Mouse (Mus musculus) gastrocnemius, adult 18-20 months (tissue): ENCODE results near the gene Isl1. TPM values are rescaled to one million over a fixed set of nuclear protein-coding genes. Genes with fewer than 3 reads are reported as not detected.
A peak's percentile ranks its signal among the peaks of the same experiment; 100 is the strongest.

Experiments used
- DNase-seq: peaks from one replicate; pipeline ENCODE4 v3.0.0; 2021; ENCODE audit warnings: low spot score
- long read RNA-seq, 2 experiments: library from polyadenylated mRNA; stranded (forward); transcript quantifications; one replicate each; pipeline ENCODE4 v2.0.0; 2021
- total RNA-seq, 2 experiments: library from RNA; stranded (reverse); gene quantifications; 2 replicates each; pipeline ENCODE4 v1.2.3; 2021

Isl1 gene
- total RNA-seq: under 1 TPM; 0.17 to 0.32 TPM
- long read RNA-seq, experiment 1: 0 reads
- long read RNA-seq, experiment 2: 0 reads

DNA sequence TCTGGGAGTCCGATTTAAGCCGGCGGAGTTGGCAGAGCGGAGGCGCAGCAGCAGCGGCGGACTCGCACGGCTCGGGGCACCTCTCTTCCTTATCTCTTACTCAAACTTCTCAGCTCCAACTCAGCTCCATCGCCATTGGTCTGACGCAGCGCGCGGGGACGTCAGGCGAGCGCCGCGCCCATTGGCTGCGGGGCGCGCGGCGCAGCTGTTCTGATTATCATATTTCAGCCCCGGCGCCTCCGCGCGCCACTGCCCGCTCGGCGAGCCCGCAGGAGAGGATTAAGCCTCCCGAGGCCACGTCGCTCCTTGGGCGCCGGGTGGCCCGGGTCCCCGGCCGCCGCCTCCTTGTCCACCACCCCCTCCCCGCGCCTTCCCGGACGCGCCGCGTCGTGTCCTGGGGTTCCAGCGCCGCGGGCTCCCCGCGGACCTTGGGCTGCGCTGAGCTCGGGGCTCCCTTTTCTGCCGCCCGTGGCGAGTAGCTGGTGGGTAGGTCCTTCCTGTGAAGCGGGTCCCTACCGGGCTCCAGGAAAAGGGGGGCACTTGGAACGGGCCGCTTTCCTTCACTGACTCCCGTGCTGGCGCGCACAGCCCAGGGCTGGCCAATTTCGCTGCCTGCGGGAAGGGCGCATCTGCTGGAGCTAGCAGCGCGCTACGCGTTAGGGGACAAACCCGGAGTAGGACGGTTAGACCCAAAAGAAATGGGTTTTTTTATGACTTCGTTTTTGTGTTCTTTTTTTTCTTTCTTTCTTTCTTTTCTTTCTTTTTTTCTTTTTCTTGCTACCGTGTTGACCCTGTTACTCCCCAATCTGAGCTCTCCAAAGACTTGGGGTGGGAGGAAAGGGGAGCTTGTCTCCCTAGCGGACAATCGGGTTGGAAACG lies at the start of gene Isl1:
TSS of gene Isl1 (minus strand) at position 106 of the 879 bp plus-strand sequence.
- DNase-seq: peak; percentile 32

DNA sequence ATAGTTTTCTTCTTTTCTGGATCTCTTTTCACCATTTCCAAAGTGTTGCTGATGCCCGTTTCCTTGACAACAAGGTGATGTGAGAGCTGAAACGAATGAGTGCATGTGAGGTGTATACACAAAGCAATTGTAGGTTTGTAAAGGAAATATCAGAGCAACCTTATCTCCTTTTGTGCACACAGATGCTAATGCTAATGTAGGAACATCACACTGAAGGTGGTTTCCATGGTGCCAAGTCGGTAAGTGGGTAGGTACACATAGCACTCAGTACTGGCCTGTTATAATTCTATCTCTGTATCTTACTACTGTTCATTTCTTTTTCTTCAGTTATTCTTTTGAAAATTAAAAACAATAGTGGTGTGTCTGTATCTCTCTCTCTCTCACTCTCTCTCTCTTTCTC lies 26.3 kb upstream of the Isl1 start:
- no peak for DNase-seq

DNA sequence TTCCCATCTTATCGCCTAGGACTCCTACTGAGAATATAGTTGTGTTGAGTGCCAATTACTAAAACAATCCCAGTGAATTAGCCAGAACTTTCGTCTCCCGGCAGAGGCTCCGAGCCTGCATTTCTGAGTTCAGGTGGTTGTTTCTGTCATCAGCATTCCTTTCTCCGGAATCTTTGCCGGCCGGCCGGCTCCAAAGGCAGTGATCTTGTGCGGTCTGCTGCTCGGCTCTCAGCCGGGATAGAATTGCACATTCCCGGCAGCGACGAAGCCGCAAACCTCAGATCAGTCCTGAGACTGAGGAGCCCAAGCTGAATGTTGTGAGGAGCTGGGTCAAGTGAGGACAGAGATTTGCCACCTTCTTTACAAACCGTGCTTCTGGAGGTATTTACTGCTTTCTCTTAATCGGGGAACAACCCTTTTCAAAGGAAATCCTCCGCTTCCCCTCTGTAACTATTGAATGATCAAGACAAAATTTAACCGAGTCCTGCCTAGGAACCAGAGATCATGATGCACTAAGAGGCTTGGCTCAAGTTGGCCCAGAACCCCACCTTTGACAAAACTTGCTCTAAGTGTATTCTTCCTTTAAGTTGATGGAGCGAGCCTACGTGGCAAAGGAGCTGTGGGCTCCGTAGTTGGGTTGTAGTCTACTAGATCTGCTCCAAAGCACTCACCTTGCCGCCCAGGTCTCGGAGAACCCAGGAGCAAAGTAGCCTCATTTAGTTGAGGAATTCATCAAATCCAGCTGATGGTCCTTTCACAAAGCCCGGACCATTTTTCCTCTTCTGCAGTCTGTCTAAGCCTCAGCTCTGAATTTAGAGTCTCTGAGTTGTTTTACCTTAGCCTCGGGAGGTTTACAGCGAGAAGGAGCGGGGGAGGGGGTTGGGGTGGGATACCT lies 4.4 kb upstream of the Isl1 start:
- no peak for DNase-seq

DNA sequence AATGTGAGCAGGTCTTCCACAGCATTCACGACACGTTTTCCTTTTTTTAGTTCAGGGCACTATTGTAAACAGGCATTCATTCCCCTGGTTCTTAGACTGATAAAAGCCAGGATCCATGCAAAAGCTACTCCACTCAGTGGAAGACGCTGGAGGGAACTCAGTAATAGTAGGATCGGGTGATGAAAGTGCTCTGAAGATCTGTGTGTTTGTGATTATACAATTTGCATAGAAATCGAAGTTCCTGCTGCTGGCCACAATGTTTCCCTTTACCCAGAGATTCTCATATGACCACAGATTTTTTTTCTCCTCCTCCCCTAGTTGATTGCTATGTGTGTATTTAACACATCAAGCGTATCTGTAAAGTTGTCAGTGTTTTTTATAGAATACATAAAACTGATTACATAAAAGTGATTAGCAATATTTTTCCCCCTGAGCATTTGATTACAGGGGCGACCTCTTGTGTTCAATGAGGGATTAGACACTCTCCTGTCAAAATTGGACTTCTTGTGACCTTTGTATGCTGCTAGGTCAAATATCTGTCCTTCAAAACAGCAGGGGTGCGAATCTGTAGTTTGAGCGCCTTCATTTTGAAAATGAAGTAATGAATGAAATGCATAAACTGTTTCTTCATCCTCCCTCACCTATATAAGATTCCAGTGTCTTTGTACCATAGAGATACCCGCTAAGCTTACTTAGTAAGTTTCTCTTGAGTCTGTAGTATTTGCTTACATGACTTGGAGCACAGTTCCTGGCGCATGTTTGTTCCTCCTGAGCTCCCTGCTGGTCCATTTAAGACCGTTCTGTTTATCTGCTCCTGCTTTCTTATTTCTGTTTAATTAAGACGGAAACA lies 2.6 kb upstream of the Isl1 start:
- no peak for DNase-seq

DNA sequence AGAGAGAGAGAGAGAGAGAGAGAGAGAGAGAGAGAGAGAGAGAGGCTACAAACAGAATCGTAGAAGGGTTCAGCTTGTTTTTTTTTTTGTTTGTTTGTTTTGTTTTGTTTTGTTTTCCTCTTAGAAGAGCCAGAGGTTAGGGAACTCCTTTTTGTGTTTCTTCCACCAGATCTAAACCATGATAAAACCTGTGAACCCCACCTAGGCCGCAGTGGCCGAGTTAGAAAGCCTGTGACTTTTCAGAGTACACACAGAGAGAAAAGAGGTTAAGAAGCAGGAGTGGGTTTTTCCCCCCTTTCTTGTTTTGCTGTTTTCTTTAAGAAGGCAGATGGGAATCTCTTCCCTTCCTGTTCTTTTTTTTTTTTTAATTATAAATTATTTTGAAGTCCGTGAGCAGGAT lies 1.5 kb upstream of the Isl1 start:
- DNase-seq: no peak

DNA sequence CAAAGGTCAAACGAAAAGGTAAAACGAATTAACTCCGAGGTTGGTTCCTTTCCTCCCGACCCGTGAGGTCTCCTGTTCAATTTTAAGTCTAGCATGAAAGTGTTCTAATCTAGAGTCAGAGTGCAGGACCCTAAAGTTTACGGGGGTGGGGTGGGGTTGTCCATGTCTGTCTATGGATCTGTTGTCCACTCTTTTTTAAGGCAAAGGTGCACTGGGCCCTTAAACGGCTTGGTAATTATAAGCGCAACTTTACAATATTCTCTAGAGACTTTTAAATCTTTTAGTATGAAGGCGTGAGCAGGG lies 925 bp upstream of the Isl1 start:
- no peak for DNase-seq

DNA sequence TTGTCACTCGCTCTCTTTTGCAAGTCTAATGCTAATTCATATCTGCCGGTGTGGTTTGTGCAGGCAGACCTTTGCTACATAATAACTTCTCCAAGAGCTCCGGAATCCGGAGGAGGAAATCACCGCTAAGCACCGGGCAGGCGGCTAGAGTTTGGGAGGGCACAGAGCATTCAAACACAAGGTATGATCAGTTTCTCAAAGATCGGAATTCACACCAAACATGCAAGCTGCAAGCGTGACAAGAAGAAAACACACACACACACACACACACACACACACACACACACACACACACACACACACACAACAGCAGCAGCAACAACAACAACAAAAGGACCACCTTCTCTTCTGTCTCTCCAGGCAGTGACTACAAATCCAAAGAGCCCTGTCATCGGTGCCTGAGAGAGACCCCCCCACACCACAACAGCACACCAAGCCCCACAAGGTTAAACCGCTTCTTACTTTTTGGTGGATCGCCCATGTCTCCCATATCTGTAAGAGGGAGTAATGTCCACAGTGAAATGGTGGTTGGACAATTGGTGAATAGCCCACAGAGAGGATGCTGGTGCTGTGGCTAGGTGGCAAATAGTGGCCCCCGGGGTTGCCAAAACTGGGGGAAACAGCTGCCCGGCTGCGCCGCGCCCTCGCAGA lies 431 bp downstream of the Isl1 start:
- no peak for DNase-seq

DNA sequence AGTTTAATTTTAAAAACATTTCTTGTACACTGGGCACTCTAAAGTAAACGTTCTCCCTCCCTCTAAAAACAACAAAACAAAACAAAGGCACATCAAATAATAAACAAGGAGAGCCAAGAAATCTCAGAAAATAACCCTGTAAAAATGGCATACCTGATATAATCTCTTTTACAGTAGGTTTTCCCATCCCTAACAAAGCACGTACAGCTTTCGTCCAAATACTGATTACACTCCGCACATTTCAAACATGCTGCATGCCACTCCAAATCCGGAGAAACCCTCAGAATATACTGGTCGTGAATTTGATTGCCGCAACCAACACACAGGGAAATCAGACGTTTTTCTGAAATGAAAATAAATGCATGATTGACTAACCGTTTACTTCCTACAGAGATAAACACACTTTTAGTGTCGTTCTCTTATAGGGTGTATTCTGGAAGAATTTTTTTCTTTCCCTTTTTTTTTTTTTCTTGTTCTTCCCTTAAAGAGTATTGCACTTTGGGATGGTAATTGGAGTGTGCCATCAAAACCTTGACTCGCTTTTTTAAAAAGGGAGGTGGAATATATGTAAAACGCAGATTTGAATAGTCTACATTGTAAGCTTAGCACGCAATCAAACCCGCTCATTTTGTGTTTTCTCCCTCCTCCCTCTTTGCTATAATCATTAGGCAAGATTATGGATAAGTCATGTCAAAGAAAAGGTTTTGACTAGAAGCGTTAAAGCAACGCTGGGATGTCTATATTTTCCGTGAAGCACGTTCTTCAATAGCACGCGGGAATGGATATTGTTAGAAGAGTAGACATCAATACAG lies 1.2 kb downstream of the Isl1 start:
- no peak for DNase-seq

DNA sequence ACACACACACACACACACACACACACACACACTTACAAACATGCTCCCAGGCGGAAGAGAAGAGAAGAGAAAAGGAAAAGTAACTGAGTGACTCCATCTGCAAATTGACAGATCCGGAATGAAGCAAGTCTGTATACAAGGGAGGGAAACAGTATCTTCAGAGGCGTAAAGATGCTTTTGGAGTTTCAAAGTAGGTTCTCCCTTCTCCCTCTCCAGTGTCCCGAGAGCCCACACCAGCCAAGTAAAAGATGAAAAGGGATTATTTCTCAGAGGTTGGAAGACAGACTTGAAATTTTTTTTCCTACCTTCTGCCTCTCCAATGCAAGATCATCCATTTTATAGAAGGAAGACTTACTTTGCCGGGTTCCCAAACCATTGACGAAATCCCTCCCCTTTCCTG lies 2.9 kb downstream of the Isl1 start:
- DNase-seq: no peak

DNA sequence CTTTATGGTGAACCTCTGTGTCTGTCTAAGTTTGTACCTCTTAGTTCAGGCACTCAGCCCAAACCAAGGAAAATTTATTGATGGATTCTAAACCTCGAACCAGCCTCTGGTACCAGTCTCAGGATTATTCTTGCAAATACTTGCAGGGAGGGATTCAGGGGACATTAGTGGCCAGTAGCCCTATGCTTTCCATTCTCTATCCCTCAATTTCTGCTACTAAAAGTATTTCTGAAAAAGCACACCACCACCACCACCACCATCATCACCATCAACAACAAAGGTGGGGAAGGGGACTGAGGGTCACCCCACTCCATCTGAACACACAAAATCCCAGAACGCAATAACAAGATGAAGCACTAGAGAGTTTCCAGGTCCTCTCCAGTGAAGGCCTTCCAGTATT lies 3.8 kb downstream of the Isl1 start:
- DNase-seq: no peak

DNA sequence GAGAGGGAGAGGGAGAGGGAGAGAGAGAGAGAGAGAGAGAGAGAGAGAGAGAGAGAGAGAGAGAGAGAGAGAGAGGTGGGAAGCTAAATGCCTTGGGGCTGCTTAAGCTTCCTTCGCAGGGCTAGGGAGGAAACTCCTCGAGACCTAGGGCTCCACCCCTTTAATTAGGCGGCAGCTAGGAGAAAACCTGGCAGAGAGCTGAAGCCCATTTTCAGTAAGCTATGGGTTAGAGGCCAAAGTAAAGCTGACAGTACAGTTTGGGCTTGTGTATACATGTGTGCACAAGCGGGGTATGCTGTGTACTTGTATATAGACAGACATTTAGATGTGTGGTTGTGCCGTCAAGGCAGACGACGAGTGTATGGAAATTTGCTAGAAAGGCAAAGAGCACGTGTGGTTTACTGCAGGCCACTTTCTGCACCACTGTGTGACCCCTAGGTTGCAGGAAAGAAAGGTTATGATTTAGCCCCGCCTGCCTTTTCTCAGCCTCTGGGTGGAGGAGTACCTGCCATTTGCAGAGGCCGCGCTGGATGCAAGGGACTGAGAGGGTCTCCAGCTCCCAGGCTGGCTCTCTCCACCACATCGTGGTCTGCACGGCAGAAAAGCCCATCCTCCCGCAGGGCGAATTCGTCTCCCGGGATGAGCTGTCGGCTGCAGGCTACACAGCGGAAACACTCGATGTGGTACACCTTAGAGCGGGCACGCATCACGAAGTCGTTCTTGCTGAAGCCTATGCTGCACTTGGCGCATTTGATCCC lies 4.6 kb downstream of the Isl1 start:
- no peak for DNase-seq

DNA sequence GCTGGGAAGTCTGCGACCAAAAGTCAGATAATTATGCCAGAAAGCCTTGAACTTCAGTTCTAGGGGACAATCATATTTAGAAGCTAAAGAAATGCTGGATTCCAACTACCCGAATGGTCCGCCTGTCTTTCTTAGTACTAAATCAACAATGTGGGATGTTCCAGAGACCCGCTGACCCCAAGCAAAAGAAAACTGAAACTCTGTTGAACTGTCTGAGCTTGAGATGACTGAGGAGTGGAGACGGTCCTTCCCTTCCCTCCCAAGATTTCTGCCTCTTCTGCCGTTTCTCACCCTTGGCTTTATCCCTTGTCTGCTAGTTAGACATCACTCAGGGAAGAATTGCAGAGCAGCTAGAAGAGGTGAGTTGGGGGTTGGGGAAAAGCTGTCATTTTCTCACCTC lies 5.7 kb downstream of the Isl1 start:
- DNase-seq: no peak

DNA sequence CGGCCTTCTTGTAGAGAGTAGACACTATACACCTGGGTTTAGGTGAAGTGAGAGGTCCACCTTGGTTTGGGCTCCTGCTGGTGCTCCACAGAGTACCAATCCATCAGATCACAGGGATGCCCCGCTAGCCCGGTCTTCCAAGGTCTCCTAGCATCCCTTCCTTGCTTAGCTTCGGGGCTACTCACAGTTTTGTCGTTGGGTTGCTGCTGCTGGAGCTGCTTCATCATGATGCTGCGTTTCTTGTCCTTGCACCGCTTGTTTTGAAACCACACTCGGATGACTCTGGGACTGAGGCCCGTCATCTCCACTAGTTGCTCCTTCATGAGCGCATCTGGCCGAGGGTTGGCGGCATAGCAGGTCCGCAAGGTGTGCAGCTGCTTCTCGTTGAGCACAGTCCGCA lies 6.6 kb downstream of the Isl1 start:
- no peak for DNase-seq

DNA sequence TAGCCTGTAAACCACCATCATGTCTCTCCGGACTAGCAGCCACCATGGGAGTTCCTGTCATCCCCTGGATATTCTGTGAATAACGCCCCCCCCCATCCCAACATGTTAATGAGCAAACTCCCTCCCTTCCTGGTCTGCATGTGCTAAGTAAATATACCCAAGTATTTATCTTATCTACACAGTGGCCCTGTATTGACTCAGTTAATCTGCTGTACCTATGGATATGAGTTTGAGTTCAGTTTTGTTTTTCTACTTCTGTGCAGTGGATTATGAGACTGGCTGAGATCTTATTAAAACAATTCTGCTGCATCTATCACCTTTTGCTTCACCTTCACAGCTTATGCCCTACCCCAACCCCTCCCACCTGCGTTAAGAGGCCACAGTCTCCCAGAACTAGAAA lies 7.8 kb downstream of the Isl1 start:
- DNase-seq: no peak

DNA sequence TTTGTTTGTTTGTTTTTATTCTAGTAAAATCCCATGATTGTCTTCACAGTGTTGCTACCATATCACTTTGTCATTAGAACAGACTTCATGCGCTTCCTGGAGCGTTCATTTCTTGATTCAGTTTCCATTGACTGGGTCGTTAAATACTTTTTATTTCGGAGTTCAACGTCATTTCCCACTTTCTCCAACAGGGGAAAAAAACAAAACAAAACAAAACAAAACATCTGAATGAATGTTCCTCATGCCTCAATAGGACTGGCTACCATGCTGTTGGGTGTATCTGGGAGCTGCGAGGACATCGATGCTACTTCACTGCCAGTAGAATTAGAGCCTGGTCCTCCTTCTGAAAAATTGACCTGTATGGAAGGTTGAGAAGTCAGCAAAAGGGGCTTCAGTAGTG lies 10.2 kb downstream of the Isl1 start:
- no peak for DNase-seq

DNA sequence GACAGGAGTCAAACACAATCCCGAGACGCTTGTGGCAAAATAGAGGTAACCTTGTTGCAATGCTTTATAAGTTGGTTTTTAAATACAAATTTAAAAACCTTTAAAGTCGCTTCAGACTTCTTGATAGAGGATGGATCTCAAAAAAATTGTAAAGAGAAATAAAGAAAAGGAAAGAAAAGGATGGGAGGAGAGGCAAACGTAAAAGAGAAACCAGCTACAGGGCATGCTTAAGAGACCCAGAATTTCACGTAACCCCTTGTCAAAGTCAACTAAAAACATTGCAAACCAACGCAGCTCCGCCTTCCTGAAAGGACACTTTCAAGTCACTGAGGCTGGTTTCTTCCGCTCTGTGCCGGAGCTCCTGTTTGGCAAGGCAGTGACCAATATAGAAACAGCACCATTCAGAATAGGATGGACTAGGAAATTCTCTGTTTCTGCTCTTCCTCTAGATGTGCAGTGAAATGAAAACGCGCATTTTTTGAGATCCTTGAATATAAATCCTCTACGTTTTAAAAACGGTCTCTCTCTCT lies 10.8 kb downstream of the Isl1 start:
- DNase-seq: no peak

DNA sequence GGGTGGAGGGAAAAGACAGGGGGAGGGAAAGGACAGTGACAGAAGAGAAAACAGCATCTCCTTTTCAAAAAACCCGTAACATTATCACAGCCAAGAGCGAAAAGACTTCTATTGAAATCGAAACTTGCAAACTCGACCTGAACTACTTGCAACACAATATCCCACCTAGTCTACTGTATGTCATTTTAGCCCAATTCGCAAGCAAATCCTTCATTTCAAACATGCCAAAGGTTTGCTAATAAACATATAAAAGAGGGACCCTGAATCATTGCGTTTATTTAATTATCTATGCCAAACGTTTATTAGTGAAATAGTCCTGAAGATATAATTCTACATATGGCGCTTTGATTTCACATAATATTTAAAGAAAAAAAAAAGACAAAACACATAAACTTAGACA lies 11.5 kb downstream of the Isl1 start:
- DNase-seq: no peak

DNA sequence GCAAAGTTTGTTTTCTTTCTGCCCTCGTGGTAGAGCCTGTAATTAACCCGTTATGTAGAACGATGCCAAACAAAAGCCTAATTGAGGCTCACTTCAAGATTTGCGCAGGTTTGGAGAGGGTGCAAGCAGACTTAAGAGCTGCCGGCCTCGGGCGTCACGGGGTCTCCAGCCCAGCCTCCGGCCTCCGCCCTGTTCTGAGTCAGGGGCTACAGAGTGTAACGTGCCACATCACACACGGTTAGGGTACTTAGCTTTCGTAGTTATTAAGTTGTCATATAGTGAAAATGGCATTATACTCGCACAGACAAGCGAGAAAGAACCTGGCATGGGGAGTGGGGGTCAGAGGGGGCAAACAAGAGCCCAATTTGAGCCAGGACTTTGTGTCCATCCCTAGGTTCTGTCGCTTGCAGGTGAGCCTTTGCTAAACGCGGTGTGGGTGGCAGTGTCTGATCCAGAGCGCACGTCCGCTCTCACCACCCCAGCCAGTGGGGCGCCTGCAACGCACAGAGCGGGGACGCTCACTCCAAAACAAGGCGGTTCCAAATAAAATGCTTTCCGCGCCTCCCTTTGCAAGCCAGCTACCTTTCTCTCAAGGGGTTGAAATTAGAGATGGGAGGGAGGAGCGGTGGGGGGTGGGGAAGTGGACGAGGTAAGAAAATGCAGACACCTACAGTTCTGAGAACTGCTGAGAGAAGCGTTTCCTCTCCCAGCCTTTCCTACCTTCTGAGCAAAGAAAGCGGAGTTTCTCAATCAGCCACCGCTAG lies 12.3 kb downstream of the Isl1 start:
- DNase-seq: no peak

DNA sequence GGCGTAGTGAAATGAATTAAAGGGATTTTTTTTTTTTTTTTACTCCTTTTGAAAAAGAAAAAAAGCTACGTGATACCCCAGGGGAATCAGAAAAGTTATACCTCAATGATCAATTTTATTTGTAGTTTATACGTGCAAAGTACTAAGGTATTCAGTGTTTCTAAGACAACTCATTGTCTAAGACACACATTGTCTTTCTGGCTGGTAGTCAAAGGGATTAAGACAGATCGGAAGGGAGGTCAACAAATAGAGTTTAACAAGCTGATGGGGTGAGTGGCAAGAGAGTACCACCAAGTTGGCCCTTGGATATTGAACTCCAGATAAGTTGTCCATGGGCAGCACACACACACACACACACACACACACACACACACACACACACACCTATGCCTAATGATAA lies 14.1 kb downstream of the Isl1 start:
- no peak for DNase-seq
